Mouse (Mus musculus) embryonic fibroblast, embryonic 13.5 days (primary cell): Measurements from ENCODE around the gene Apoe.

Experiments
- CTCF ChIP-seq: IDR thresholded peaks from 2 replicates; pipeline ENCODE4 v1.5.1; 2011; ENCODE audit warnings: mild to moderate bottlenecking, control low read depth, low read length, moderate library complexity, borderline replicate concordance; ENCODE audit not compliant: insufficient read depth
- POLR2A ChIP-seq: IDR thresholded peaks from 2 replicates; pipeline ENCODE4 v1.6.1; 2011; ENCODE audit warnings: low read depth, mild to moderate bottlenecking, control low read depth, low read length, moderate library complexity

DNA sequence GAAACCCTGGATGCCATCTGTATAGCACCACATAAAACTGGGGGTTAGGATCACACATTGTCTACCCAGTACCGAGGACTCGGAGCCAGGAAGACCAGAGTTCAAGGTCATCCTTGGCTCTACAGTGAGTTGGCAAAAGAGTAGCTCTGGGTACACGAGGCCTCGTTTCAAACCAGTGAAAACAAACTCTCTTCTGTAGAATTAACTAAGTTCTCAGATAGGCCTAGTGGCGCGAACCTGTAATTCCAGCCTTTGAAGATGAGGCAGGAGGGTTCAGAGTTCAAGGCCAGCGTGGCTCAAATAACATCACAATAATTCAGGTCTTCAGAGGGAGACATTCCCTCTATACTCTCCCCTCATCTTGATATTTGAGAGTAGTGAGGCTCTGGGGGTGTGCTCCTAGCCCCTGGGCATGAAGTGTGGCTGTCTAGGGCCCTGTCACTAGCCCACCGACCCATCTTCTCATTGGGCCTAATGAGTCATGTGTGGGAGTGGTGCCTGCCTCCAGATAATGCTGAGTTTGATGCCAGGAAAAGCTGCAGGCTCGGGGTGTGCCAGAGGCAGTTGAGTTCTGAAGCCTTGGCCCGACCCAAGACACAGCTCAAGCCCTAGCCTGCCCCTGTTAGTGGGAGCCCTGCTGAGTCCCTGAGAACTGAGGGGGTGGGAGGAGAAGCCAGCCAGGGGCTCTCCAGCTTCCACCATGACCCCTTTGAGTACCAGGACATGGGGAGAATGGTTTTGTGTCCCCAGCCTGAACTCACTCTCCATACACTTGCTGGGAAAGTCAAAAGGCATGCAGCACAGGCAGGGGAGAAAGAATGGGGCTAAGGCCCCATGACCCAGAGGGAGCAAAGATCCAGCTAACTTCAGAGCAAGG is 4.4 kb downstream of the Apoe start:
- TF ChIP-seq CTCF (no peak), POLR2A (no peak)
